19 mouse cellular contexts compared by ENCODE assay signal in the genomic region with DNA sequence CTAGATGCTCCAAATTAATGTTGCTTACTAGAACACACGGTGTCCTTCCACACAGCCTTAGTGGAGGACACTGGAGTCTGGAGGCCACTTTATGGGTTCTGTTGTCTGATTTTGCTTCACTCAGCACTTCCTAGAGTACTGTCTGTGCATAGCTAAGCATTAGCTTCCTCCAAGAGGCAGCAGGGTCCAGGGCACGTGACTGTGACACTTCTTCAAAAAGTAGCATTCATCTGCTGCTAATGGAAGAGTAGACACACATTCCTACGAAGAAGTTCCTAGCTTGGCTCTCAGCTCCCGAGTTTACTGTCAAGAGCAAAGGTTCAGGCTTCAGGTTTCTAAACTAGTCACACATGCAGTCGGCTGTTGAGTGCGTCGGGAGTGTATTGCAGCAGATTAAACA.
DNase-seq lines count a peak whose midpoint lies in the region; ATAC-seq and TF ChIP-seq lines count a peak whose summit lies in the region.
"Had no signal": no experiment of that assay in that cellular context is flagged by ENCODE, and none has a peak within 500 bp of the region (broad histone marks: within the 10 kb centered on the region; RNA-seq: fewer than 3 reads in every experiment).

No protein-coding gene starts in this region.

- H3K79me2 ChIP-seq in macrophage (ENCODE audit: inconsistent target), result no peaks in the 10 kb centered on the region

- no peak for TF ChIP-seq POLR2A in lung, adult 2 months (IDR thresholded peaks at IDR 0.05; ENCODE audit: borderline replicate concordance, extremely low read depth, low read depth, low read length)

- no peak overlapping the region for H3K4me2 ChIP-seq in kidney, embryonic 16.5 days (replicated peaks; ENCODE audit: low read depth, low read length)
- no peak overlapping the region for H3K4me2 ChIP-seq in lung, embryonic 14.5 days
- H3K4me2 ChIP-seq: limb, embryonic 13.5 days had no signal

- ATAC-seq in kidney, embryonic 16.5 days (ENCODE audit: low FRiP score, low TSS enrichment), result no peak
- no peak for ATAC-seq in lung, embryonic 14.5 days (ENCODE audit: insufficient read depth)
- ATAC-seq: hindbrain, postnatal 0 days; intestine, postnatal 0 days; liver, postnatal 0 days had no signal

- TF ChIP-seq CTCF in lung, embryonic 14.5 days (IDR thresholded peaks at IDR 0.05; ENCODE audit: low read depth), result no peak
- no peak for TF ChIP-seq CTCF in lung, adult 2 months (IDR thresholded peaks at IDR 0.05; ENCODE audit: insufficient read depth, low read length)

- 83% methylated on average over 7 of the region's 7 CpGs for WGBS in kidney, embryonic 16.5 days
- 76% methylated on average over 7 of the region's 7 CpGs for WGBS in lung, embryonic 14.5 days
- 77% methylated on average over 7 of the region's 7 CpGs for WGBS in lung, adult 2 months
- 92% methylated on average over 7 of the region's 7 CpGs for WGBS in macrophage (ENCODE audit: missing documents)

- H3K27me3 ChIP-seq in kidney, embryonic 16.5 days (ENCODE audit: insufficient read depth, low read length), result no peaks in the 10 kb centered on the region
- no peaks in the 10 kb centered on the region for H3K27me3 ChIP-seq in lung, embryonic 14.5 days (ENCODE audit: insufficient read depth, low read length)
- H3K27me3 ChIP-seq: limb, embryonic 13.5 days had no signal

- H3K9ac ChIP-seq in kidney, embryonic 16.5 days (replicated peaks; ENCODE audit: low read length), result no peak overlapping the region
- no peak overlapping the region for H3K9ac ChIP-seq in lung, embryonic 14.5 days
- H3K9ac ChIP-seq: limb, embryonic 13.5 days; liver, postnatal 0 days had no signal

- H3K4me3 ChIP-seq in kidney, embryonic 16.5 days (ENCODE audit: low read length), result no peak overlapping the region
- H3K4me3 ChIP-seq in lung, embryonic 14.5 days (ENCODE audit: low read depth, low read length), result no peak overlapping the region
- no peak overlapping the region for H3K4me3 ChIP-seq in lung, adult 2 months (replicated peaks; ENCODE audit: extremely low read depth, low read depth, low read length)
- H3K4me3 ChIP-seq in macrophage (ENCODE audit: inconsistent target), result no peak overlapping the region
- H3K4me3 ChIP-seq: hindbrain, embryonic 10.5 days; limb, embryonic 13.5 days; midbrain, embryonic 10.5 days had no signal

- H3K27ac ChIP-seq in kidney, embryonic 16.5 days (ENCODE audit: low read length), result no peak overlapping the region
- no peak overlapping the region for H3K27ac ChIP-seq in lung, embryonic 14.5 days (ENCODE audit: low read depth)
- H3K27ac ChIP-seq in macrophage, result peak overlapping the region; percentile 29
- H3K27ac ChIP-seq: hindbrain, embryonic 10.5 days; limb, embryonic 13.5 days; midbrain, embryonic 10.5 days; stomach, postnatal 0 days had no signal

- H3K9me3 ChIP-seq in kidney, embryonic 16.5 days (ENCODE audit: low read length), result no peaks in the 10 kb centered on the region
- no peaks in the 10 kb centered on the region for H3K9me3 ChIP-seq in lung, embryonic 14.5 days (ENCODE audit: low read depth, low read length)
- H3K9me3 ChIP-seq: hindbrain, embryonic 10.5 days; limb, embryonic 13.5 days; midbrain, embryonic 10.5 days had no signal

- DNase-seq in kidney, adult 11 months, result peak; percentile 33
- DNase-seq in lung, embryonic 14.5 days, result peak; percentile 4
- no peak for DNase-seq in lung, adult 2 months
- DNase-seq in kidney, postnatal 10 days, result peak; percentile 12
- no peak for DNase-seq in ovary, postnatal 14 days (ENCODE audit: low spot score)
- DNase-seq: adrenal gland, adult 2 months; cerebellum, postnatal 36 days; liver, postnatal 0 days; lung, postnatal 36 days; right cerebral cortex, adult 18-20 months; thymus, postnatal 36 days had no signal

- H3K36me3 ChIP-seq in kidney, embryonic 16.5 days (ENCODE audit: insufficient read depth, low read length), result peaks cover 33% of the 10 kb centered on the region
- peaks cover 50% of the 10 kb centered on the region for H3K36me3 ChIP-seq in lung, embryonic 14.5 days (ENCODE audit: insufficient read depth)
- peaks cover 20% of the 10 kb centered on the region for H3K36me3 ChIP-seq in macrophage (ENCODE audit: inconsistent target)

- H3K4me1 ChIP-seq in kidney, embryonic 16.5 days (ENCODE audit: insufficient read depth, low read length), result no peaks in the 10 kb centered on the region
- no peaks in the 10 kb centered on the region for H3K4me1 ChIP-seq in lung, embryonic 14.5 days (ENCODE audit: insufficient read depth)
- H3K4me1 ChIP-seq in lung, adult 2 months (ENCODE audit: control insufficient read depth, insufficient read depth, low read length), result no peaks in the 10 kb centered on the region
- H3K4me1 ChIP-seq: hindbrain, embryonic 10.5 days; limb, embryonic 13.5 days; midbrain, embryonic 10.5 days had no signal

Comparison
In these comparisons a context has a peak if more than half of its experiments do, and no peak if none do; other contexts are left out.
1. DNase-seq: peak in kidney, adult 11 months (single experiment), lung, embryonic 14.5 days (single experiment) and kidney, postnatal 10 days (single experiment); none in lung, adult 2 months (single experiment) and ovary, postnatal 14 days (single experiment).